Mouse (Mus musculus) MEL (cell line): ENCODE measurements around the gene Nr6a1. TPM values are rescaled to one million over a fixed set of nuclear protein-coding genes. Genes with fewer than 3 reads are reported as not detected.
A peak's percentile ranks its signal among the peaks of the same experiment; 100 is the strongest.

Experiments used
- DNase-seq: peaks from one replicate; pipeline ENCODE4 v3.0.0; 2011; ENCODE audit warnings: low read depth, low spot score
- H3K27ac ChIP-seq: 2 replicates; pipeline ENCODE4 v1.5.1; 2012; ENCODE audit warnings: low read depth, mild to moderate bottlenecking, control low read depth, low read length, moderate library complexity; ENCODE audit not compliant: control insufficient read depth
- H3K27me3 ChIP-seq, 2 experiments: fragments of 150-350 bp in 1 of 2; sonication (generic) in 1 of 2; 2 replicates each; pipeline ENCODE4 v1.6.1; 2012; ENCODE audit warnings: low read length in 2 of 2, mild to moderate bottlenecking in 2 of 2, improper control_type of control experiment in 1 of 2, moderate library complexity in 1 of 2; ENCODE audit not compliant: insufficient read depth in 2 of 2, control insufficient read depth in 1 of 2
- H3K36me3 ChIP-seq, 2 experiments: 2 replicates each; pipeline ENCODE4 v1.6.1; 2012 to 2014; ENCODE audit warnings: low read length in 2 of 2, improper control_type of control experiment in 1 of 2, inconsistent platforms in 1 of 2, mild to moderate bottlenecking in 1 of 2; ENCODE audit not compliant: insufficient read depth in 2 of 2, control insufficient read depth in 1 of 2
- H3K4me1 ChIP-seq, 2 experiments: fragments of 150-350 bp in 1 of 2; sonication (generic) in 1 of 2; 2 replicates each; pipeline ENCODE4 v1.6.1; 2012; ENCODE audit warnings: low read length in 2 of 2, improper control_type of control experiment in 1 of 2, mild to moderate bottlenecking in 1 of 2; ENCODE audit not compliant: insufficient read depth in 2 of 2, control insufficient read depth in 1 of 2
- H3K4me3 ChIP-seq, 2 experiments: fragments of 150-350 bp in 1 of 2; sonication (generic) in 1 of 2; 2 replicates each; pipeline ENCODE4 v1.5.1; 2012; ENCODE audit warnings: low read depth in 2 of 2, low read length in 2 of 2, mild to moderate bottlenecking in 2 of 2, moderate library complexity in 2 of 2, control low read depth in 1 of 2, improper control_type of control experiment in 1 of 2; ENCODE audit not compliant: control insufficient read depth in 1 of 2, insufficient read depth in 1 of 2
- H3K79me2 ChIP-seq: 2 replicates; pipeline ENCODE4 v1.6.1; 2012; ENCODE audit warnings: mild to moderate bottlenecking, low read length, moderate library complexity; ENCODE audit not compliant: control insufficient read depth, poor library complexity, insufficient read depth
- H3K9ac ChIP-seq: 2 replicates; pipeline ENCODE4 v1.6.1; 2012; ENCODE audit warnings: low read depth, mild to moderate bottlenecking, control low read depth, low read length, moderate library complexity; ENCODE audit not compliant: control insufficient read depth, poor library complexity, severe bottlenecking
- H3K9me3 ChIP-seq: fragments of 150-350 bp; sonication (generic); replicated peaks from 2 replicates; pipeline ENCODE4 v1.6.1; 2012; ENCODE audit warnings: mild to moderate bottlenecking, low read length, improper control_type of control experiment, moderate library complexity; ENCODE audit not compliant: insufficient read depth
- BHLHE40 ChIP-seq: IDR thresholded peaks from 2 replicates; pipeline ENCODE4 v1.6.1; 2012; ENCODE audit warnings: low read depth, mild to moderate bottlenecking, inconsistent platforms, low read length, improper control_type of control experiment, borderline replicate concordance
- ELF1 ChIP-seq: IDR thresholded peaks from 2 replicates; pipeline ENCODE4 v1.6.1; 2014; ENCODE audit warnings: low read depth, mild to moderate bottlenecking, inconsistent platforms, low read length, improper control_type of control experiment, moderate library complexity
- EP300 ChIP-seq, 2 experiments: IDR thresholded peaks; 2 replicates each; pipeline ENCODE4 v1.6.1; 2011; ENCODE audit warnings: improper control_type of control experiment in 2 of 2, low read length in 2 of 2, low read depth in 1 of 2, mild to moderate bottlenecking in 1 of 2
- ETS1 ChIP-seq: IDR thresholded peaks from 2 replicates; pipeline ENCODE4 v1.6.1; 2012; ENCODE audit warnings: low read depth, mild to moderate bottlenecking, inconsistent platforms, low read length, improper control_type of control experiment, moderate library complexity
- GATA1 ChIP-seq: IDR thresholded peaks from 2 replicates; pipeline ENCODE4 v1.6.1; 2011; ENCODE audit warnings: low read depth, low read length, improper control_type of control experiment
- HCFC1 ChIP-seq: IDR thresholded peaks from 2 replicates; pipeline ENCODE4 v1.6.1; 2012; ENCODE audit warnings: low read depth, mild to moderate bottlenecking, inconsistent platforms, low read length, improper control_type of control experiment, moderate library complexity
- JUND ChIP-seq: IDR thresholded peaks from 2 replicates; pipeline ENCODE4 v1.6.1; 2011; ENCODE audit warnings: low read depth, mild to moderate bottlenecking, improper control_type of control experiment, low read length
- KAT2A ChIP-seq: conservative IDR thresholded peaks from 2 replicates; pipeline ENCODE4 v1.6.1; 2012; ENCODE audit warnings: low read depth, low read length, improper control_type of control experiment, inconsistent platforms
- MAFK ChIP-seq: IDR thresholded peaks from 2 replicates; pipeline ENCODE4 v1.6.1; 2011; ENCODE audit warnings: low read depth, mild to moderate bottlenecking, low read length, improper control_type of control experiment, borderline replicate concordance
- MAZ ChIP-seq: IDR thresholded peaks from 2 replicates; pipeline ENCODE4 v1.6.1; 2012; ENCODE audit warnings: low read depth, mild to moderate bottlenecking, inconsistent platforms, low read length, improper control_type of control experiment
- MEF2A ChIP-seq: IDR thresholded peaks from 2 replicates; pipeline ENCODE4 v1.6.1; 2014; ENCODE audit warnings: low read depth, mild to moderate bottlenecking, inconsistent platforms, low read length, improper control_type of control experiment; ENCODE audit not compliant: poor library complexity, insufficient replicate concordance, severe bottlenecking; ENCODE audit errors: extremely low read depth
- MXI1 ChIP-seq: IDR thresholded peaks from 2 replicates; pipeline ENCODE4 v1.6.1; 2011; ENCODE audit warnings: mild to moderate bottlenecking, low read depth, low read length, improper control_type of control experiment
- MYB ChIP-seq: IDR thresholded peaks from 2 replicates; pipeline ENCODE4 v1.6.1; 2011; ENCODE audit warnings: mild to moderate bottlenecking, low read depth, low read length, improper control_type of control experiment
- NELFE ChIP-seq: IDR thresholded peaks from 2 replicates; pipeline ENCODE4 v1.6.1; 2011; ENCODE audit warnings: low read depth, low read length, improper control_type of control experiment
- RAD21 ChIP-seq: IDR thresholded peaks from 2 replicates; pipeline ENCODE4 v1.6.1; 2011; ENCODE audit warnings: mild to moderate bottlenecking, low read depth, low read length, improper control_type of control experiment
- RCOR1 ChIP-seq: IDR thresholded peaks from 2 replicates; pipeline ENCODE4 v1.6.1; 2012; ENCODE audit warnings: low read depth, mild to moderate bottlenecking, inconsistent platforms, low read length, improper control_type of control experiment
- SIN3A ChIP-seq: IDR thresholded peaks from 2 replicates; pipeline ENCODE4 v1.6.1; 2012; ENCODE audit warnings: low read length, improper control_type of control experiment, inconsistent platforms
- SMC3 ChIP-seq: IDR thresholded peaks from 2 replicates; pipeline ENCODE4 v1.6.1; 2011; ENCODE audit warnings: low read depth, low read length, improper control_type of control experiment
- TAL1 ChIP-seq: IDR thresholded peaks from 2 replicates; pipeline ENCODE4 v1.6.1; 2012; ENCODE audit warnings: mild to moderate bottlenecking, inconsistent platforms, low read length, moderate library complexity, mixed read lengths
- TCF12 ChIP-seq: IDR thresholded peaks from 2 replicates; pipeline ENCODE4 v1.6.1; 2014; ENCODE audit warnings: low read depth, mild to moderate bottlenecking, inconsistent platforms, low read length, improper control_type of control experiment, moderate library complexity
- USF1 ChIP-seq: IDR thresholded peaks from 2 replicates; pipeline ENCODE4 v1.6.1; 2014; ENCODE audit warnings: low read depth, mild to moderate bottlenecking, inconsistent platforms, low read length, improper control_type of control experiment, moderate library complexity
- ZC3H11A ChIP-seq: IDR thresholded peaks from 2 replicates; pipeline ENCODE4 v1.6.1; 2012; ENCODE audit warnings: low read depth, mild to moderate bottlenecking, inconsistent platforms, low read length, improper control_type of control experiment
- ZNF384 ChIP-seq: IDR thresholded peaks from 2 replicates; pipeline ENCODE4 v1.6.1; 2012; ENCODE audit warnings: low read depth, mild to moderate bottlenecking, inconsistent platforms, low read length, improper control_type of control experiment
- polyA plus RNA-seq, 2 experiments: library from polyadenylated mRNA; stranded (reverse) in 1 of 2; unstranded in 1 of 2; fragments of >175 nt in 1 of 2; fragments of >200 nt in 1 of 2; gene quantifications; 2 replicates each; pipeline versions ENCODE4 v1.2.1 to v1.2.4; 2012; ENCODE audit warnings: low replicate concordance in 2 of 2, low read depth in 1 of 2; ENCODE audit not compliant: insufficient read length in 2 of 2, insufficient read depth in 1 of 2, missing spikeins in 1 of 2
- total RNA-seq: library from RNA; depleted of rRNA; stranded (reverse); fragments of 300-350 nt; gene quantifications from 2 replicates; pipeline ENCODE4 v1.2.3, GENCODE M21; 2012

Gene Nr6a1
- total and polyA plus RNA-seq, 3 experiments = 5.0 to 22.8 (median 10.2) TPM

DNA sequence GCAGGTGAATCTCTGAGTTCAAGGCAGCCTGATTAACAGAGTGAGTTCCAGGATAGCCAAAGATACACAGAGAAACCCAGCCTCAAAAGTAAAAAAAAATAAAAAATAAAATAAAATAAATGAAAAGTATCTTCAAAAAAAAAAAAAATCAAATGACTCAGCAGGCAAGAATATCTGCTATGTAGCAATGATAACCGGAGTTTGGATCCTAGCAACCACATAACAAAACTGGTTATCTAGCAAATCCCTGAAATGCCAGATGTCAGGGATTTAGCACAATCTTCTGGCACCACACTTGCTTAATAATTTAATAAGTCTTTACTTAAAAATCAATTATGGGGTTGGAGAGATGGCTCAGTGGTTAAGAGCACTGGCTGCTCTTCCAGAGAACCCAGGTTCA lies 23.2 kb downstream of the Nr6a1 start:
- H3K4me1 ChIP-seq = peaks cover 2 to 6% of the 10 kb centered on the region in 2 experiments; a peak in 3 of 4 replicates
- H3K79me2 ChIP-seq = peaks cover 2% of the 10 kb centered on the region; the same call in 1 of the 2 replicates
- no peak overlapping the region for H3K9ac ChIP-seq
- no peak overlapping the region for H3K27ac ChIP-seq
- H3K27me3 ChIP-seq = no peaks in the 10 kb centered on the region
- no peaks in the 10 kb centered on the region for H3K9me3 ChIP-seq
- peak; percentile 31 for DNase-seq
- H3K36me3 ChIP-seq = peaks cover 0 to 14% of the 10 kb centered on the region in 2 experiments; a peak in 2 of 4 replicates
- TF ChIP-seq MAFK (no peak), ZNF384 (peak; percentile 62; the same call in 1 of the 2 replicates), TCF12 (0 out of 2 replicates have a peak, but pooled peaks have one; percentile 16), TAL1 (no peak), MXI1 (no peak), ELF1 (no peak), RAD21 (no peak), ZC3H11A (no peak), JUND (no peak), BHLHE40 (no peak), RCOR1 (peak; percentile 72; the same call in 1 of the 2 replicates), USF1 (no peak), NELFE (no peak), SMC3 (no peak), KAT2A (no peak), MEF2A (no peak), MAZ (no peak), HCFC1 (no peak)
- no peak overlapping the region for H3K4me3 ChIP-seq

DNA sequence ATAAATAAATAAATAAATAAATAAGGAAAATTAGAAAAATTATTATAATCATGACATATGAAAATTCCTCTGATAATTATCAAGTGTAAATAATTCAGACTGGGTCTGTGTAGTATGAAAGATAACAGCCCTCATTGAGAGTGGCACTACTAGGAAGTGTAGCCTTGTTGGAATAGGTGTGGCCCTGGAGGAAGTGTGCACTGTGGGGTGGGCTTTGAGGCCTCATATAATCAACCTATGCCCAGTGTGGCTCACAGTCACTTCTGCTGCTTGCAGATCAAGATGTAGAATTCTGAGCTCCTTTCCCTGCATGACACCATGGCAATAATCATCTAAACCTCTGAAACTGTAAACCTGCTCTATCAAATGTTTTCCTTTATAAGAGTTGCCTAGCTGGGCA lies 24.6 kb downstream of the Nr6a1 start:
- peak; percentile 67 for DNase-seq
- Histone ChIP-seq H3K4me1 (peaks cover 4 to 6% of the 10 kb centered on the region in 2 experiments; a peak in 3 of 4 replicates), H3K79me2 (peaks cover 2% of the 10 kb centered on the region; the same call in 1 of the 2 replicates), H3K4me3 (no peak overlapping the region), H3K9me3 (no peaks in the 10 kb centered on the region), H3K27ac (no peak overlapping the region), H3K27me3 (no peaks in the 10 kb centered on the region), H3K36me3 (peaks cover 0 to 14% of the 10 kb centered on the region in 2 experiments; a peak in 2 of 4 replicates), H3K9ac (no peak overlapping the region)
- TF ChIP-seq ETS1 (0 out of 2 replicates have a peak, but pooled peaks have one; percentile 9), EP300 (IDR thresholded peaks at IDR 0.05; ENCODE audit: low read depth in 1 of 2, low read length in 2 of 2) (peak; percentile 16 to 37; a peak in 3 of 4 replicates), TCF12 (0 out of 2 replicates have a peak, but pooled peaks have one; percentile 15), ELF1 (0 out of 2 replicates have a peak, but pooled peaks have one; percentile 18), MEF2A (no peak), SIN3A (0 out of 2 replicates have a peak, but pooled peaks have one; percentile 27), GATA1 (0 out of 2 replicates have a peak, but pooled peaks have one; percentile 6), MYB (no peak)
